Mouse (Mus musculus) ovary, postnatal 14 days (tissue): ENCODE measurements around the gene Vwce.

ENCODE experiments used
- DNase-seq: peaks from one replicate; pipeline ENCODE4 v3.0.0; 2022; ENCODE audit warnings: low spot score

Vwce gene

GRCm38 (mm10) chr19:10714682-10715475 lies 80.9 kb downstream of the Vwce start:
- peak; percentile 68 for DNase-seq

DNA sequence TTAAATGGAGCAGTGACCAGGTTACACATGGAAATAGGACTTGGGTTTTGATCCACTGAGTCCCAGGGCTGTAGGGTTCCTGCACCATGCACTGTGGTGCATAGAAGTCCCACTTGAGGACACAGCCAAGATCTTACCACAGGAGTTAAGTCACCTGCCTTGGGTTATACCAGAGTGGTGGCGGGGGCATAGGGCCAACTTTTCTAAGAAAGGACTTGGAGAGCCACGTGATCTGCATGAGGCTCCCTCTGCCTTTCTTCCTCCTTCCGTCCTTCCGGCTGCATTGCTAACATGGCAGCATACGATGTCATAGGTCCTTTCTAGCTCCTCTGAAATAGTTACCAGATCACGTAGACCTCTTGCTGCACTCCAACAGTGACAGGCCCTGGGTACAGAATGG lies 81.5 kb downstream of the Vwce start:
- no peak for DNase-seq
